Mouse (Mus musculus) C2C12 (cell line): ENCODE measurements around the gene Npat. TPM values are rescaled to one million over a fixed set of nuclear protein-coding genes. Genes with fewer than 3 reads are reported as not detected.
A peak's percentile ranks its signal among the peaks of the same experiment; 100 is the strongest.

Experiments
- H3K27me3 ChIP-seq: one replicate; pipeline ENCODE4 v1.6.1; 2011; ENCODE audit not compliant: control insufficient read depth, insufficient read depth, insufficient read length
- H3K36me3 ChIP-seq: one replicate; pipeline ENCODE4 v1.6.1; 2011; ENCODE audit not compliant: control insufficient read depth, insufficient read depth
- H3K4me3 ChIP-seq: one replicate; pipeline ENCODE4 v1.5.1; 2011; ENCODE audit warnings: mild to moderate bottlenecking, control low read depth; ENCODE audit not compliant: poor library complexity, insufficient read depth, severe bottlenecking
- H3K79me2 ChIP-seq: one replicate; pipeline ENCODE4 v1.6.1; 2011; ENCODE audit not compliant: control insufficient read depth, insufficient read depth
- H3K79me3 ChIP-seq: one replicate; pipeline ENCODE4 v1.6.1; 2011; ENCODE audit warnings: low read depth, control low read depth
- H3ac ChIP-seq: one replicate; pipeline ENCODE3; 2011; ENCODE audit warnings: low read depth; ENCODE audit not compliant: control insufficient read depth, insufficient read length
- CEBPB ChIP-seq: IDR thresholded peaks from one replicate; pipeline ENCODE4 v1.6.1; 2011; ENCODE audit warnings: low read depth, mild to moderate bottlenecking, control low read depth, moderate library complexity
- CTCF ChIP-seq: IDR thresholded peaks from one replicate; pipeline ENCODE4 v1.5.1; 2011; ENCODE audit not compliant: control insufficient read depth, insufficient read depth, insufficient read length
- FOSL1 ChIP-seq: IDR thresholded peaks from one replicate; pipeline ENCODE4 v1.8.0; 2011; ENCODE audit warnings: mild to moderate bottlenecking, low read length; ENCODE audit not compliant: poor library complexity, insufficient read depth, severe bottlenecking
- MAX ChIP-seq: IDR thresholded peaks from one replicate; pipeline ENCODE4 v1.6.1; 2011; ENCODE audit warnings: mild to moderate bottlenecking, control low read depth
- MYOD1 ChIP-seq: IDR thresholded peaks from one replicate; pipeline ENCODE4 v1.6.1; 2011; ENCODE audit warnings: low read depth; ENCODE audit not compliant: control insufficient read depth, insufficient read length
- MYOG ChIP-seq: IDR thresholded peaks from one replicate; pipeline ENCODE4 v1.6.1; 2011; ENCODE audit not compliant: control insufficient read depth, insufficient read length; ENCODE audit errors: extremely low read depth
- USF1 ChIP-seq: IDR thresholded peaks from one replicate; pipeline ENCODE4 v1.6.1; 2011; ENCODE audit warnings: low read depth, mild to moderate bottlenecking, control low read depth, moderate library complexity
- long read RNA-seq, 2 experiments: library from polyadenylated mRNA; unstranded; transcript quantifications; one replicate each; pipeline ENCODE4 v2.0.0; 2019 to 2020
- polyA plus RNA-seq: library from polyadenylated mRNA; unstranded; fragments of >200 nt; fragmentation: generic; extraction: Trizol; gene quantifications from one replicate; pipeline ENCODE4 v1.2.1, GENCODE M21; 2012; ENCODE audit warnings: missing spikeins

Gene Npat
- 3.0 TPM for polyA plus RNA-seq
- long read RNA-seq, experiment 1, partial matches to known transcripts: 3 of 4 reads
- long read RNA-seq, experiment 1, other reads (novel, unspliced or antisense): 1 of 4 reads
- long read RNA-seq, experiment 2, full-length matches to known transcripts: 5 of 80 reads
- long read RNA-seq, experiment 2, partial matches to known transcripts: 48 of 80 reads
- long read RNA-seq, experiment 2, other reads (novel, unspliced or antisense): 27 of 80 reads

DNA sequence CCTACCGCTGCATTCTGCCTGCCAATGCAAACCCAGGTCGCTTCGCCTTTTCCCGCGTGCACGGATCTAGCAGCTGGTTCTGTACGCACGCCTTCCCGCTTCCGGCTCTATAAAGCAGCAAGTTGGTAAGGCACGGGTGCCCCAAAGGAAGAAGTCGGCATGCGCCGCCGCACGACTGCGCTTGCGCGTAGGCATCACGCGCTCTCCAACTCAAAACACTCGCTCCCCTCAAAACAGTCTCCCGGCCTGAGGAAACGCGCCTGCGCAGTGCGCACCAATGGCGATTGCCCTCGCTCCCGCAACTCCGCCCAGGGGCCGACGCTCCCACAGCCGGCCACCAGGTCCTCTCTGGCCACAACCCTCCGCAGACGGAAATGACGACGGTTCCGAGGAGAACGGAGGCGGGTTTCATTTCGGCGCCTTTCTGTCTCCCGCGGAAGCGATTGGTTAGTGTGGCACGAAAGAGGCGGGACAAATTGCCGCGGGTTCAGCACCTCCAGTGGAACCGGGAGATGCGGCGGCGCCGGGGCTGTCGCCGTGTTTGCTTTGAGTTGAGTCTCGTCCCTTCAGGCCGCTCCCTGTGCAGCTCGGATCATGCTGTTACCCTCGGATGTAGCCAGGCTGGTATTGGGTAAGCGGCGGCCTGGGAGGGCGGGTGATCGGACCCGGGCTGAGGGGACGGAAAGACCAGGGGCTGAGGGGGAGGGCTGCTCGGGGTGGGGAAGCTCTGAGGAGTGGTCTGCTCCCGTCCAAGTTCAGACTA, at the start of gene Npat, which contains the start of gene Atm:
Gene Npat (plus strand): TSS at position 490 of the 763 bp plus-strand sequence.
Gene Atm (minus strand): TSS at position 183 of the 763 bp plus-strand sequence.
- H3K36me3 ChIP-seq: peaks cover 11% of the 10 kb centered on the region
- peaks cover 52% of the 10 kb centered on the region for H3K79me3 ChIP-seq
- peak within 1 kb of the TSS; percentile 77 for H3K4me3 ChIP-seq
- H3ac ChIP-seq: peak within 1 kb of the TSS; percentile 97
- peaks cover 71% of the 10 kb centered on the region for H3K79me2 ChIP-seq
- TF ChIP-seq MAX: peak; percentile 92
- TF ChIP-seq FOSL1: no peak
- TF ChIP-seq CEBPB: no peak
- TF ChIP-seq CTCF: no peak
- TF ChIP-seq MYOG: no peak
- TF ChIP-seq USF1: peak; percentile 74
- no peak for TF ChIP-seq MYOD1
- no peaks in the 10 kb centered on the region for H3K27me3 ChIP-seq

DNA sequence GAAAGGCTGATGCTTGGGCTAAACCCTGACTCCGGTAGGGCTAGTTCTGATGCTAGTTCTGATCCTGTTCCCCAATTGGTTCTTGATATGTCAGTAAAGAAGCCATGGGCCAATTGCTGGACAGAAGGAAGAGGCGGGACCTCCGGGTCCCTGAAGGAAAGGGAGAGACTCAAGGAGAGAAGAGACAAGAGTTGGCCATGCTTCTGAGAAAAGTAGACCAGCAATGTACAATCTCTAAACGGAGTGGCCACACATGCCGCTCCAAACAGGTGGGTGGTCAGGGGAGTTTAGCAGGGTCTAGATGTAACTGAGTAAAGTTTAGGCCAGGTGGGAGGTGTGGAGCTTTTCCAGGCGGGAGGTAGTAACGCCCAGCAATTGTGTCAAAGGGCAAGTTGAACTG, 28.8 kb upstream of the Npat start:
- H3K79me3 ChIP-seq: no peaks in the 10 kb centered on the region
- peak overlapping the region; percentile 40 for H3ac ChIP-seq
- H3K36me3 ChIP-seq: peaks cover 24% of the 10 kb centered on the region
- H3K4me3 ChIP-seq: no peak overlapping the region
- TF ChIP-seq MYOD1: no peak
- no peak for TF ChIP-seq CTCF
- TF ChIP-seq MYOG: no peak
- no peak for TF ChIP-seq USF1
- no peak for TF ChIP-seq CEBPB
- no peak for TF ChIP-seq FOSL1
- no peak for TF ChIP-seq MAX
- H3K79me2 ChIP-seq: no peaks in the 10 kb centered on the region
- H3K27me3 ChIP-seq: no peaks in the 10 kb centered on the region

DNA sequence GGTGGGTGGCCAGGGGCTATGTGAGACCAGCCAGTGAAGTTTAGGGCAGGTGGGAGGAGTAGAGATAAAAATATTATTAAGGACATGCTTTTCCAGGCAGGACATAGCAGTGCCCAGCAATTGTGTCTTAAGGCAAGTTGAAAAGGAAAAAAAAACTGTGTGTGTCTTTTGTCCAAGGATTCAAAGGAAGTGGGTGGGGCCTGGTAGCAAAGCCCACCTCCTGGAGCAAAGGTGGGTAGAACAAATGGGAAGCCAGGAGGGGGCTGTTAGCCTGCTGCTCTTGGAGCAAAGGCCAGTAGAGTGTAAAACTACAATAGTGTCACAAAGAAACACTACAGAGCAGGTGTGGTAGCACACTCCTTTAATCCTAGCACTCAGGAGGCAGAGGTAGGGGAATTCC, 22.8 kb upstream of the Npat start:
- TF ChIP-seq USF1 (no peak), CTCF (no peak), MAX (no peak), FOSL1 (no peak), MYOD1 (no peak), CEBPB (no peak), MYOG (no peak)
- Histone ChIP-seq H3K36me3 (peaks cover 27% of the 10 kb centered on the region), H3K4me3 (no peak overlapping the region), H3K79me3 (no peaks in the 10 kb centered on the region), H3K79me2 (no peaks in the 10 kb centered on the region), H3ac (no peak overlapping the region), H3K27me3 (no peaks in the 10 kb centered on the region)

DNA sequence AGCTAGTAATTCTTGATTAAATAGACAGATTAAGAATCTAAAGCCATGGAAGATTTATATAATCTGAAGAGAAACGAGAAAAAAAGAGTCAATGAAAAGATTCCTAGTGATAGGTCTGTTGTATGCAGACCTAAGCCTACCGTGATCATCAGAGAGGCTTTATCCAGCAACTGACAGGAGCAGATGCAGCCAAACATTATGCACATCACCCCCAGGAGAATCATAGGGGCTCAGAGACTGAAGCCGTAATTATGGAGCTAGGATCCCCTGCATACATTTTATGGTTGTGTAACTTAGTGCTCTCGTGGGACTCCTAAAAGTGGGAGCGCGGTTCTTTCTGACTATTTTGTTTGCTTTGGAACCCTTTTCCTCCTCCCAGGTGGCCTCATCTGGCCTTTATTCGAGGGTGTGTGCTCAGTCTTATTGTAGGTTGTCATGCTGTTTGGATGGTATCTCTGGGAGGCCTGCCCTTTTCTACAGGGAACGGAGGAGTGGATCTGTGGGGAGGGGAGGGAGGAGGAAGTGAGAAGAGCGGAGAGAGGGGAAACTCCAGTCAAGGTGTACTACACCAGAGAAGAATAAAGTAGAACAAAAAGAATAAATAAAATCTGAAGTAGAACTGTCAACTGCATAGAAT, 19.4 kb upstream of the Npat start:
- H3K36me3 ChIP-seq: peaks cover 22% of the 10 kb centered on the region

More for the DNA sequence above, 19.4 kb upstream of the Npat start:
- TF ChIP-seq USF1 (no peak), MAX (no peak), FOSL1 (no peak), CTCF (no peak), MYOG (no peak), MYOD1 (peak; percentile 37)
- Histone ChIP-seq H3ac (no peak overlapping the region), H3K27me3 (no peaks in the 10 kb centered on the region), H3K79me3 (no peaks in the 10 kb centered on the region), H3K4me3 (no peak overlapping the region), H3K79me2 (no peaks in the 10 kb centered on the region)
